In the genomic region with DNA sequence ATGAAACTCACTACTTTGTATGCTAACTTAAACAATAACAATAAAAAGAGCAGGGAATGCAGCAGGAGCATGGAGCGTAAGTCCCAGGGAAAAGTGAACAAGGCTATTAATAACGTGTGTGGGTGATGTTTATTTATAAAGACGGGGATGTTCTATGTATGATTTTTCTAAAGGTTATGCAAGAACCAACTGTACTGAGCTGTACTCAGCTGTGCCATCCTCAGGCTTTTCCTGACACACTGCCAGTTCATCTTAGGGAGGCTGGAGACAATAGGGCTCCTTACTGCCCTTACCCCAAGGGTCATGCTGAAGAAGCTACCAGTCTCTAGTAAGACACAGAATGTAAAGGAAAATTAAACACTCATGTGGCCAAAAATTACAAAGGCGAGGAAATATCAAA, we compare ENCODE assay signal across 24 mouse cellular contexts. TPM values are rescaled to one million over a fixed set of nuclear protein-coding genes. Genes with fewer than 3 reads are reported as not detected.
DNase-seq lines count a peak whose midpoint lies in the region; ATAC-seq and TF ChIP-seq lines count a peak whose summit lies in the region.
"Had no signal": no experiment of that assay in that cellular context is flagged by ENCODE, and none has a peak within 500 bp of the region (broad histone marks: within the 10 kb centered on the region; RNA-seq: fewer than 3 reads in every experiment).

No protein-coding gene starts in this region.

- no peak for ATAC-seq in hindbrain, embryonic 13.5 days (ENCODE audit: low FRiP score)
- ATAC-seq: forebrain, embryonic 14.5 days; forebrain, embryonic 16.5 days had no signal

- TF ChIP-seq CTCF in layer of hippocampus, adult 2 months (conservative IDR thresholded peaks at IDR 0.05): no peak

- H3K4me2 ChIP-seq in hindbrain, embryonic 13.5 days: no peak overlapping the region
- H3K4me2 ChIP-seq: embryonic facial prominence, embryonic 12.5 days; forebrain, embryonic 12.5 days had no signal

- peak; percentile 24 for DNase-seq in gastrocnemius, adult 18-20 months (ENCODE audit: low spot score)
- no peak for DNase-seq in gastrocnemius, postnatal 25 days
- DNase-seq in layer of hippocampus, adult 2 months (ENCODE audit: low spot score in 2 of 2): no peak
- no peak for DNase-seq in layer of hippocampus, postnatal 36 days
- DNase-seq in adipocyte (ENCODE audit: low spot score): peak; percentile 70
- DNase-seq in brain, adult 2 months (ENCODE audit: low read depth, low spot score): peak; percentile 65
- DNase-seq in cerebellum, adult 11 months: no peak
- DNase-seq: adrenal gland, adult 8-10 months; adrenal gland, postnatal 14 days; adrenal gland, postnatal 36 days; cerebellum, adult 11-12 months; cerebellum, adult 2 months; cerebellum, adult 9-10 months; cerebellum, postnatal 10 days; cerebellum, postnatal 25 days had no signal

- H3K27ac ChIP-seq in layer of hippocampus, adult 2 months: peak overlapping the region; percentile 28
- no peak overlapping the region for H3K27ac ChIP-seq in hindbrain, embryonic 13.5 days
- H3K27ac ChIP-seq: embryonic facial prominence, embryonic 10.5 days; embryonic facial prominence, embryonic 12.5 days; forebrain, embryonic 10.5 days; forebrain, embryonic 12.5 days had no signal

- H3K36me3 ChIP-seq in hindbrain, embryonic 13.5 days: peaks cover 36% of the 10 kb centered on the region

- no peaks in the 10 kb centered on the region for H3K9me3 ChIP-seq in hindbrain, embryonic 13.5 days
- H3K9me3 ChIP-seq: embryonic facial prominence, embryonic 10.5 days; embryonic facial prominence, embryonic 12.5 days; forebrain, embryonic 10.5 days; forebrain, embryonic 12.5 days had no signal

- no peaks in the 10 kb centered on the region for H3K4me1 ChIP-seq in hindbrain, embryonic 13.5 days (replicated peaks)
- H3K4me1 ChIP-seq: embryonic facial prominence, embryonic 10.5 days; embryonic facial prominence, embryonic 12.5 days; forebrain, embryonic 10.5 days; forebrain, embryonic 12.5 days had no signal

- no peaks in the 10 kb centered on the region for H3K27me3 ChIP-seq in hindbrain, embryonic 13.5 days
- H3K27me3 ChIP-seq: embryonic facial prominence, embryonic 12.5 days; forebrain, embryonic 12.5 days had no signal

- no peak overlapping the region for H3K9ac ChIP-seq in hindbrain, embryonic 13.5 days
- H3K9ac ChIP-seq: embryonic facial prominence, embryonic 12.5 days; forebrain, embryonic 12.5 days had no signal

- WGBS in hindbrain, embryonic 13.5 days: 91% methylated on average over 4 of the region's 4 CpGs

- no peak overlapping the region for H3K4me3 ChIP-seq in layer of hippocampus, adult 2 months
- H3K4me3 ChIP-seq in hindbrain, embryonic 13.5 days: no peak overlapping the region
- H3K4me3 ChIP-seq: embryonic facial prominence, embryonic 10.5 days; embryonic facial prominence, embryonic 12.5 days; erythroblast, embryonic 14.5 days; forebrain, embryonic 10.5 days; forebrain, embryonic 12.5 days had no signal

RNA-seq across cellular contexts. Expression of a gene that starts 19.4 kb away (rescaled TPM):
- not detected for total RNA-seq in gastrocnemius, adult 18-20 months (2021)
- total RNA-seq in gastrocnemius, postnatal 25 days (2021): not detected
- total RNA-seq in layer of hippocampus, adult 2 months (2021): 1 to 10 TPM; 3.8 to 4.3 TPM
- 1 to 10 TPM; 3.6 to 4.1 TPM for total RNA-seq in layer of hippocampus, postnatal 36 days (2021)
- 1.7 and 2.1 TPM in 2 replicates for polyA plus RNA-seq in hindbrain, embryonic 13.5 days (2015; fragmentation: Nextera tagmentation; extraction: Ambion mirVana)
- total RNA-seq: adrenal gland, adult 18-20 months; adrenal gland, adult 8-10 months; adrenal gland, postnatal 14 days; adrenal gland, postnatal 36 days had no signal
- polyA plus RNA-seq: erythroblast, embryonic 14.5 days had no signal

RNA-seq across cellular contexts. Expression of a gene that starts 21.3 kb away (rescaled TPM):
- 10 to 100 TPM; 55.5 to 57.9 TPM for total RNA-seq in gastrocnemius, adult 18-20 months (2021)
- total RNA-seq in gastrocnemius, postnatal 25 days (2021): 10 to 100 TPM; 30.4 to 33.6 TPM
- total RNA-seq in layer of hippocampus, adult 2 months (2021): 10 to 100 TPM; 19.3 to 22.3 TPM
- total RNA-seq in layer of hippocampus, postnatal 36 days (2021): 10 to 100 TPM; 22.8 to 23.9 TPM
- 9.0 and 9.9 TPM in 2 replicates for polyA plus RNA-seq in hindbrain, embryonic 13.5 days (2015; fragmentation: Nextera tagmentation; extraction: Ambion mirVana)

RNA-seq across cellular contexts. Expression of a gene that starts 21.4 kb away (rescaled TPM):
- total RNA-seq in gastrocnemius, adult 18-20 months (2021): 10 to 100 TPM; 11.9 to 13.8 TPM
- 10 to 100 TPM in 1 of 2 experiments, 1 to 10 TPM in 1; 9.9 to 10.0 TPM for total RNA-seq in gastrocnemius, postnatal 25 days (2021)
- 10 to 100 TPM; 31.6 to 32.6 TPM for total RNA-seq in layer of hippocampus, adult 2 months (2021)
- total RNA-seq in layer of hippocampus, postnatal 36 days (2021): 10 to 100 TPM; 26.0 to 27.3 TPM
- polyA plus RNA-seq in hindbrain, embryonic 13.5 days (2015; fragmentation: Nextera tagmentation; extraction: Ambion mirVana): 31.9 and 33.0 TPM in 2 replicates

Comparison
In these comparisons a context has a peak if more than half of its experiments do, and no peak if none do; other contexts are left out.
1. DNase-seq: peak in gastrocnemius, adult 18-20 months (single experiment), adipocyte (single experiment) and brain, adult 2 months (single experiment); none in gastrocnemius, postnatal 25 days (single experiment), layer of hippocampus, adult 2 months (0 of 2), layer of hippocampus, postnatal 36 days (0 of 2) and cerebellum, adult 11 months (single experiment).
2. RNA of a gene that starts 19.4 kb away (total RNA-seq): 3.8 to 4.3 TPM in layer of hippocampus, adult 2 months and 3.6 to 4.1 TPM in layer of hippocampus, postnatal 36 days; not detected in gastrocnemius, adult 18-20 months and not detected in gastrocnemius, postnatal 25 days; every median in the first group is over 4 times any median in the second.